Mouse (Mus musculus) B cell, adult 67 days (primary cell): ENCODE results near the gene Il10rb. TPM values are rescaled to one million over a fixed set of nuclear protein-coding genes. Genes with fewer than 3 reads are reported as not detected.

Experiments used
- total RNA-seq, 2 experiments: library from RNA; stranded (reverse); gene quantifications; 4 replicates each; pipeline ENCODE4 v1.2.4; 2023

The Il10rb gene
- total RNA-seq, result 100 to 1,000 TPM; 110 to 129 TPM

GRCm38 (mm10) chr16:91405640-91406584, at the start of gene Il10rb:
TSS of gene Il10rb (plus strand) at chr16:91406164.

GRCm38 (mm10) chr16:91372577-91373472, 33.1 kb upstream of the Il10rb start, which contains the start of gene Ifnar2:
TSS of gene Ifnar2 (plus strand) at chr16:91372783.

DNA sequence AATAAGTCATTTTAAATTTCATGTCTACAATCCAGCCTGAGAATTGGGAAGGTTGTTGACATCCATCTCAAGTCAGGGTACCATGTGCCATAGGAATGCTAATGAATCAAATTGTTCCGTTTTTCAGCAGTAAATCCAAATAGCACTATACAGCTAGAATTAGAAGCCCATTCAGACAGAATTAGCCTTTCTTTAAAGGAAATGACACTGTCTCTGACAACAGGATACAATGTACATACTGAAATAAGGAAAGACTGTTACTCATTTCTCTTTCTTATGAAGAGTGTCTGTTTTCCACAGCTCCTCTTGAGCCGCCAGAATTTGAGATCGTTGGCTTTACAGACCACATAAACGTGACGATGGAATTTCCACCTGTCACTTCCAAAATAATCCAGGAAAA, 14.5 kb upstream of the Il10rb start, which contains the start of gene Gm21970:
Gene Gm21970 (plus strand): TSS at position 301 of the 400 bp plus-strand sequence.

Other genes with a start within 250 kb of the Il10rb start
- gene Olig2, start 180.7 kb upstream of the Il10rb start, total RNA-seq, result not detected
- gene Olig1, start 136.4 kb upstream of the Il10rb start, total RNA-seq, result not detected
- gene Ifnar2, start 33.4 kb upstream of the Il10rb start, total RNA-seq, result 10 to 100 TPM; 55.8 to 66.2 TPM
- not detected for gene Gm21970, start 14.4 kb upstream of the Il10rb start, total RNA-seq
- 100 to 1,000 TPM; 160 to 174 TPM for gene Ifnar1, start 79.1 kb downstream of the Il10rb start, total RNA-seq
- 10 to 100 TPM; 53.4 to 66.9 TPM for gene Ifngr2, start 140.9 kb downstream of the Il10rb start, total RNA-seq
- 10 to 100 TPM; 45.7 to 46.3 TPM for gene Tmem50b, start 191.6 kb downstream of the Il10rb start, total RNA-seq
- gene Dnajc28, start 212.9 kb downstream of the Il10rb start, total RNA-seq, result 1 to 10 TPM; 1.3 to 1.7 TPM
- gene Gart, start 240.8 kb downstream of the Il10rb start, total RNA-seq, result 10 to 100 TPM; 67.5 to 90.9 TPM
- gene Son, start 241.3 kb downstream of the Il10rb start, total RNA-seq, result 100 to 1,000 TPM; 530 to 541 TPM